Mouse (Mus musculus) layer of hippocampus, postnatal 14 days (tissue): ENCODE results near the gene Ap2a2. TPM values are rescaled to one million over a fixed set of nuclear protein-coding genes. Genes with fewer than 3 reads are reported as not detected.

Experiments
- DNase-seq, 2 experiments: peaks; one replicate each; pipeline ENCODE4 v3.0.0; 2021 to 2022; ENCODE audit warnings: low spot score in 2 of 2, mixed read lengths in 1 of 2
- long read RNA-seq, 2 experiments: library from polyadenylated mRNA; stranded (forward); transcript quantifications; one replicate each; pipeline ENCODE4 v2.0.0; 2021
- total RNA-seq, 2 experiments: library from RNA; stranded (reverse); gene quantifications; 2 replicates each; pipeline ENCODE4 v1.2.3; 2021

Ap2a2 gene
- total RNA-seq, result 100 to 1,000 TPM; 279 to 285 TPM
- long read RNA-seq, experiment 1, full-length matches to known transcripts, result 219 of 359 reads
- long read RNA-seq, experiment 1, partial matches to known transcripts, result 32 of 359 reads
- long read RNA-seq, experiment 1, other reads (novel, unspliced or antisense), result 108 of 359 reads
- long read RNA-seq, experiment 2, full-length matches to known transcripts, result 212 of 355 reads
- long read RNA-seq, experiment 2, partial matches to known transcripts, result 37 of 355 reads
- long read RNA-seq, experiment 2, other reads (novel, unspliced or antisense), result 106 of 355 reads

DNA sequence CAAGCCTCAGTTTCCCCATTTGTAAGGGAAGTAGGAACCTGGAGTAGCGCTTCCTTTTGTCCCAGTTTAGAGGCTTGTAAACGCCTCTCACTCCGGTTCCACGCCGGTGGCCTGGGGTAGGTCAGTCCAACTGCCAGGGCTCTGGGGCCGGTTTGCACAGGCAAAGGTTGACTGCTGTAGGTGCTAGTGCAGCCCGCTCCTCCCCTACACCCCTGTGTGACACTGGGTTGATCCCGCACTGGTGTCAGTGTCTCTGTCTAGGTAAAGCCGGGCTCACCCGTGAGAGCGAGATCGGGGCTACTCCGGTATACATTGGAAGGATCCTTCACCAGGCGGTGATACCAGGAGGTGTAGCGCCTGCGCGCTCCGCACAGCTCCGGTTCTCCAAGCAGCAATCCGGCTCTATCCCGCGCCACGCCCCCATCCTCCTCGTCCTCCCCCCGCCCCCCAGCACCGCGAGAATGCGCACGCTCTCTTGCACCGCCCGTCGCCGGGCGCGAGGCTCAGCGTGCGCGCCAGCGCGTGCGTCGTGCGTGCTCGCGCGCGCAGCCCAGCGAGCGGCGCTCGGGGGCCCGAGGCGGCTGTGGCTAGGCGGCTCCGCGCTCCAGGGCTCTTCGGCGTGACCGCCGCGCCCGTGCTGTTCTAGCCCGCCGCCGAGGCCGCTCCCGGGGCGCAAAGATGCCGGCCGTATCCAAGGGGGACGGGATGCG lies at the start of gene Ap2a2:
TSS of gene Ap2a2 (plus strand) at position 492 of the 710 bp plus-strand sequence.
- DNase-seq, result peak; percentile 83 to 93

DNA sequence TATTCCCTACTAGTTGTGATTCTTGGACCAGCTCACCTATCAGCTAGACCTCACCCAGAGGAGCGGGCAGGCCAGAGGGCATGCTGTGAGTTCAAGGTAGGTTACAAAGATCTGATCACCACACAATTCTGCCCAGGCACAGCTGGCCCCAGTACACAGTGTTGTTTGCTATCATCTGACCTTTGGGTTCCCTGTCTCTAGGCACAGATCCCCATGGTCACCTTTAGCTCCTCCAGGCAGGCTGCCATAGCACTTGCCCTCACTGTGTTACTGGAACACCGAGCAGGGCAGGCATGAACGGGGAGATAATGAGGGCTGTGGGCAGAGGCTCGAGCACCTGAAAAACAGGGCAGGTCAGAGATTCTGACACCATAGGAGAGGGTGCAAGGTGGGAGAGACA lies 44.3 kb upstream of the Ap2a2 start:
- DNase-seq, result no peak

DNA sequence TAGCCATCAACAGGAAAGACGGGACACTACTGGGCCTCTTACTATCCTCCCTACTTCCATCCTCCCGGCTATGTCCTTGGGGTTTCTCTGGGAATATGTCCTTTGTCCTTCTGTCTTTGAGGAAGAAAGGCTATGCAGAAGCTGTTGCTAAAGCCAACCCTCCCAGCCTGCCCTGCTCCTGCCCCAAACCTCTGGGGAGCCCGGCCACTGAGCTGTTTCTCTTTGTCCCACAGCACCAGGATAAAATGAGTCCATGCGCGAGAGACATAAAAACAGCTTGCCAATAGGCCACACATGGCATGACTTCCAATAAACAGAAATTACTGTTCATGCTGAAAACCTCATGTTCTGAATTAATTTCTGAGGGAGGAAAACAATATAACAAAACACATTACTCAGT lies 43.7 kb upstream of the Ap2a2 start:
- no peak for DNase-seq

DNA sequence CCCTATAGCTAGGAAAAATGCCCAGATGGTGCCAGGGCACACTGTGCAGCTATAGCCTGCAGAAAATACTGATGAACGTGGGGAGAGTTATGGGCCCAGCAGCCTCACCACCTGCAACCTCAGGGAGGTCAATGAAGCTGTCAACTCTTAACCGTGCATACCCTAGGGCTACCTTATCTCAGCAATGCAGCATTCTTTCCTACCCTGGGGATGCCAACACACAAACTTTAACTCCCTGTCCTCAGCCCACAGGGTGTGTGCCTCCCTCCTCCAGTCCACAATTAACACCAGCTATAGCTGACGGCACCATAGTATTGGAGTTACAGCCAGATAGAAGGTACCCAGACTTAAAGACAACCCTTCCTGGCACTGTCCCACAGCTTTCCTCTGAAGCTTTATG lies 43.0 kb upstream of the Ap2a2 start:
- DNase-seq, result no peak

DNA sequence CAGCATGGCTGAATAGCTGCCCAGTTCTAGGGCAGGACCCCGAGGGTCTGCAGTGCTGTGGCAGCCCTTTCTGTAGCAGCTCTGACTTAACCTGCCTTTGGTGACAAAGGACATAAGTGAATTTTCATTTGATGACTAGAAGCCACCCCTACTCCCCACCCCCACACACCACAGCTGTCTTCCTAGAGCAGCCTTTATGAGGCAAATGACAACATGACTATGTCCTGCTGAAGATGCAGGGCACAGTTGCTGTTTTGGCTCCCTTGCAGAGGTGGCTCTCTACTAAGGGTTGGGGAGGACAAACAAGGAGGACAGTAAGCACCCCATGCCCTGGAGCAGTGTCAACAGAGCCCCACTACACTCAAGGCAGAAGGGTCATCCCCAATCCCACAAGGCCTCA lies 42.2 kb upstream of the Ap2a2 start:
- no peak for DNase-seq

DNA sequence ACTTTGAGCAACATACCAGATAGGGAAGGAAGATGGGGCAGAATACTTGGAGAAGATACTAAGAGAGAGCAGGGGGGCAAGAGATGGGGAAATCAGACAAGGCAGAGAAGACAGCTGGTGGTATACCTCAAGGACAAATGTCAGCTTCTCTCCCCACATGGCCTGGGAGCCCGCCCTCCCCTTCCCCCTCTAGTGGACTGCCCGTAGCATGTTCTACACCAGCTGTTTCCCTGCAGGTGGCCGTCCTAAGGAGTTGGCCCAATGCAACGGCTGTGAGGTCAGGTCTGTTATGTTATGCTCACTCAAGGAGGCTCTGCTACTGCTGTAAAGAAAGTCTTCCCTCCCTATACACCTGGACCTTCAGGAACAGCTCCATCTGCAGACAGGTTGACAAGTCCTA lies 39.0 kb upstream of the Ap2a2 start:
- no peak for DNase-seq

- no peak for DNase-seq
Measured at GRCm38 (mm10) chr7:141524271-141524670, 37.7 kb upstream of the Ap2a2 start.

DNA sequence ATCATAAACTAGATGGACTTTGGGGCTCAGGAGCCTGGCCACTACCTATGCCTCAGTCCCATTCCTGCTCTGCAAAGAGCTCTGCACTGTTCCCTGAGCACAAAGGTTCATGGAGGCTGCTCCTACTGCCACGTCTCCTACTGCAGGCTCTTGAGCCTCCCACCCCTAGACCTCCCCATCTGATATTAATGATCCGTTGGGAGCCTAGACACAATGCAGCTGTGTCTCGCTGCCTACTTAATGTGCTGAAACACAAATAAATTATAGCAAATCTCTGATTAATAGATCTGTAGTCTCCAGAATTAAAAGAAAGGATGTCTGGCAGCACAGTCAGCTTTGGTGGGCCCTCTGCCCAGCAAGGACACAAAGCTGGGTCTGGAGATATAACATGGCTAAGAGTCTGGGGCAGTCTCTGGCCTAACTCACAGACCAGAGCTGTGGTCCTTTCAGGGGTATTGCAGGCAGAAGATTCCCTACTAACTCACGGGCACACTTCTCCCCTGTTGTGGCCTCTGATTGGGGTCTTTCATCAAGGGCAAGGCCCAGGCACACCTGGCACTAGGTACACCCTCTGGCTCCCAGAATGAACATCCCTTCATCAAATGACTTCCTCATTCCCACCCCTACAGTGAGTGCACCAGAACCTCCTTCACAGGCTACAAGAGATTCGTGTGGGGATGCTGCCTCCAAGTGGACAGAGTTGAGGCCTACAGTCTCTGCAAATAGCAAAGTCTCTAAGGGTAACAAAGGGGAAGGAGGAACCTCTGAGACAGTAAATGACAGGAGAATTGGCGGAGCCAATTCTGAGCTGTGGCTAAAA lies 37.0 kb upstream of the Ap2a2 start:
- peak; percentile 75 to 91 for DNase-seq

GRCm38 (mm10) chr7:141525580-141525925 lies 36.4 kb upstream of the Ap2a2 start:
- no peak for DNase-seq

DNA sequence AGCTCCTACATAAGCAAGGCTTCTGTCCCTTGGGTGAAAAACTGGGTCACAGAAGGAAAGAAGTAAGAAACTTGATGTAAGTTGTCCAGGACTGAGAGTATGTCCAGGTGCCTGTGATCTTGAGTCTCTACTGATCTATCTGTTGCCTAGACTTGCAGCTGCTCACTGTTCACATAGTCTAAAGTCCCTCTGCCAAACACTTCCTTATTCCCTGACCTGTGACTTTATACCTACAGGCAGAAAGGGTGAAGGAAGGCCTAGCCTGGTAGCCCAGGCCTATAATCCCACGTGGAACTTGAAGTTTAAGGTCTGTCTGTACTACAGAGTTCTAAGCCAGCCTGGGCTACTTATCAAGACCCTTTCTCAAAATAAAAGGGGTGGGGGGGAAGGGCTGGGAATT lies 26.4 kb upstream of the Ap2a2 start:
- DNase-seq, result no peak

- peak; percentile 9 to 13 for DNase-seq
Measured at GRCm38 (mm10) chr7:141538852-141539555, 23.0 kb upstream of the Ap2a2 start.

GRCm38 (mm10) chr7:141539556-141540311 lies 22.2 kb upstream of the Ap2a2 start, which contains the start of gene Chid1:
TSS of gene Chid1 (minus strand) at chr7:141539857.
- DNase-seq, result peak; percentile 95 to 98

- peak; percentile 64 to 80 for DNase-seq
Measured at GRCm38 (mm10) chr7:141540312-141541081, 21.5 kb upstream of the Ap2a2 start.

DNA sequence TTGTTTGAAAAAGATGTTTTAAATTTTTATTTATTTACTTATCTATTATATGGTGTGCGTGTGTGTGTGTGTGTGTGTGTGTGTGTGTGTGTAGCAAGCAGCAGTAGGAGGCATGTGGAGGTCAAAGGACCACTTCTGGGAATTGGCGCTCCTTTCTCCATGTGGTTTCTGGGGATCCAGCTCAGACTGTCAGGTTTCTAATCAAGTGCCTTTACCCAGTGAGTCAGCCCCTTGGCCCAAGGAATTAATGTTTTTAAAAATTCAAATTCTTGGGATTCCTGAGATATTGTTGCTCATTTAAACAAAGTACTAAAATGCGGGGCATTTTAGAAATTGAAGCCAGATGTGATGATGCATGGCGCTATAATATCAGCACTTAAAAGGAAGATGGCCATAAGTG lies 20.3 kb upstream of the Ap2a2 start:
- no peak for DNase-seq

GRCm38 (mm10) chr7:141542588-141542987 lies 19.4 kb upstream of the Ap2a2 start:
- no peak for DNase-seq

DNA sequence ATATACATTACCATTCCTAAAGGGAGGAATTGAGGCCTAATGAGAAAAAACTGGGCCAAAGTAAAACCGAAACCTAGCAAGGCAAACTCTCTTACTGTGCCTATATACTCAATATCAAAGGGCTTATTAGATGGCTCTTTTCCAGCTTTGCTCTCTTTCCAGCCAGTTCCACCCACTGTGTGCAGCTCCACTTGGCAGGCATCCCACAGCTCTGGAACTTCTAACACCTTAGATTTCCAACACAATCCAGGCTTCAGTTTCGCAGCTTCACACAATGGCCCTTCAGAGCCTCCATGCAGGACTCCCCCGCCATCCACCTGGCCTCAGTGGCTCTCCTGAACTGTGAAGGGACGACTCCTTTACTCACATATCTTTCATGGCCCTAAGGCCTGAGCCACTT lies 17.3 kb upstream of the Ap2a2 start:
- DNase-seq, result peak in 1 of 2 experiments; percentile 43

DNA sequence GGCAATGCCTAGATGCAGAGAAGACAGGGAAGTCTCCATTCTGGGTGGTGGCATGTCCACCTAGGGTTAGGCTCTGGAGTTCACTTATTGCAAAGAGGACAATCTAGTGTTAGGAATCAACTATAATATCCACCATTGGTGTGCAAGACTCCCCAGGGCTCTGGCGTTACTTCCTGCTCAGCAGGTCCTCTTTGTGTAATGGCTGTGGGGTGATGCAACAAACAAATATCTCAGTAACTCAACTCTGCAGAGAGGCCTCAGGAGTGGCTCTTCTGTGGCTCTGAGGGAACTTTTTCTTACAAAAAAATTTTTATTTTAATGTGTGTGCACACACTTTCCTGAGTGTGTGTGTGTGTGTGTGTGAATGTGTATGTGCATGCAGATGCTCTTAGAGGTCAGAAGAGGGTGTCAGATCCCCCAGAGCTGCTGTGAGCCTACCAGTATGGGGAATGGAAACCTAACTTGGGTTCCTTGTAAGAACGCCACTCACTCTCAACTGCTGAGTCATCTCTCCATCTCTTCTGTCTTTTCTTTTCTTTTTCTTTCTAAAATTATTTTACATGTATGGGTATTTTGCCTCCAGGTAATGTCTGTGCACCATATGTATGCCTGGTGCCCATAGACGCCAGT lies 12.4 kb upstream of the Ap2a2 start:
- DNase-seq, result no peak

DNA sequence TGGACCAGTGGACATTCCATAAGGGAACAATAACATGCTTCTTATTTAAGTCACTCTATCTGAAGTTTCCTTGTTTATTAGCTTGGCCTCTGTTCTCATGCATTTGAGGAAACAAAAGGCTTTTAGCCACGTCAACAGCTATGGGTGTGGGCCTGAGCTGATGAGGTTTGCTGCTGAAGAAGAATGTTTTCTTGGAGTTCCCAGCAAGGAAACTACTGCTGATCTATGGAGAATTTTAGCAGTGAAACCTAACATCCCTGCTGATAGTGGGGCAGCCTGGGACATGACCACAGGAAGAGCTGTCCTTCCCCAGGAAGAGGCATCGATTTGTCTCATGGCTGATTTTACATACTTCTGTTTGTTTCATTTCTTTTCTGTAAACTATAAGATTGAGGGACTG lies 11.5 kb upstream of the Ap2a2 start:
- no peak for DNase-seq

- no peak for DNase-seq
Measured at GRCm38 (mm10) chr7:141558329-141558776, 3.6 kb upstream of the Ap2a2 start.
